Mouse (Mus musculus) ES-E14 (cell line): ENCODE measurements around the gene Bpifa5. TPM values are rescaled to one million over a fixed set of nuclear protein-coding genes. Genes with fewer than 3 reads are reported as not detected.

Experiments used
- DNase-seq: peaks from one replicate; pipeline ENCODE4 v3.0.0-alpha.2; 2013; ENCODE audit warnings: low read depth, low spot score
- H3K27ac ChIP-seq: 2 replicates; pipeline ENCODE4 v1.5.1; 2012; ENCODE audit warnings: low read depth, mild to moderate bottlenecking, low read length, moderate library complexity, mixed read lengths; ENCODE audit not compliant: poor library complexity, insufficient read depth, severe bottlenecking
- H3K36me3 ChIP-seq: 2 replicates; pipeline ENCODE4 v1.6.1; 2012; ENCODE audit warnings: mild to moderate bottlenecking, low read length, moderate library complexity, mixed read lengths; ENCODE audit not compliant: control insufficient read depth, poor library complexity, insufficient read depth, severe bottlenecking
- H3K4me1 ChIP-seq, 2 experiments: fragments of 150-350 bp in 1 of 2; sonication (generic) in 1 of 2; 2 replicates each; pipeline ENCODE4 v1.6.1; 2012; ENCODE audit warnings: low read length in 2 of 2, mild to moderate bottlenecking in 1 of 2, mixed read lengths in 1 of 2; ENCODE audit not compliant: control insufficient read depth in 2 of 2, insufficient read depth in 2 of 2, poor library complexity in 1 of 2
- H3K4me3 ChIP-seq, 2 experiments: fragments of 150-350 bp in 1 of 2; sonication (generic) in 1 of 2; 2 replicates each; pipeline ENCODE4 v1.5.1; 2012; ENCODE audit warnings: low read length in 2 of 2, low read depth in 1 of 2, mild to moderate bottlenecking in 1 of 2, mixed read lengths in 1 of 2; ENCODE audit not compliant: insufficient read depth in 1 of 2, poor library complexity in 1 of 2, severe bottlenecking in 1 of 2
- H3K9ac ChIP-seq: 2 replicates; pipeline ENCODE4 v1.6.1; 2012; ENCODE audit warnings: low read depth, mild to moderate bottlenecking, low read length, mixed read lengths; ENCODE audit not compliant: poor library complexity, insufficient read depth, severe bottlenecking
- H3K9me3 ChIP-seq: fragments of 150-350 bp; sonication (generic); 2 replicates; pipeline ENCODE4 v1.6.1; 2012; ENCODE audit warnings: low read depth, mild to moderate bottlenecking, low read length; ENCODE audit not compliant: control insufficient read depth, insufficient read depth
- CHD2 ChIP-seq: IDR thresholded peaks from 2 replicates; pipeline ENCODE4 v1.6.1; 2014; ENCODE audit warnings: mild to moderate bottlenecking, low read depth, low read length, inconsistent platforms
- HCFC1 ChIP-seq: IDR thresholded peaks from 2 replicates; pipeline ENCODE4 v1.6.1; 2012; ENCODE audit warnings: low read length, inconsistent platforms, borderline replicate concordance; ENCODE audit not compliant: insufficient read depth
- MAFK ChIP-seq: IDR thresholded peaks from 2 replicates; pipeline ENCODE4 v1.6.1; 2014; ENCODE audit warnings: mild to moderate bottlenecking, low read depth, low read length, inconsistent platforms; ENCODE audit not compliant: insufficient read depth
- ZC3H11A ChIP-seq: IDR thresholded peaks from 2 replicates; pipeline ENCODE4 v1.6.1; 2012; ENCODE audit warnings: low read depth, mild to moderate bottlenecking, inconsistent platforms, low read length, borderline replicate concordance
- ZNF384 ChIP-seq: IDR thresholded peaks from 2 replicates; pipeline ENCODE4 v1.6.1; 2012; ENCODE audit warnings: low read depth, low read length, inconsistent platforms
- in situ Hi-C, 2 experiments: fragments of 600-800 bp; cut with MboI; formaldehyde crosslinking; loops; one replicate each; pipeline ENCODE4 v1.15.1; 2025; ENCODE audit warnings: low sequenced_read_pairs in 2 of 2, inconsistent platforms in 1 of 2; ENCODE audit not compliant: unreplicated experiment in 2 of 2
- total RNA-seq: library from RNA; depleted of rRNA; stranded (reverse); fragments of 300-350 nt; gene quantifications from 2 replicates; pipeline ENCODE4 v1.2.3, GENCODE M21; 2012

The Bpifa5 gene
- total RNA-seq, 1 experiment, result not detected

DNA sequence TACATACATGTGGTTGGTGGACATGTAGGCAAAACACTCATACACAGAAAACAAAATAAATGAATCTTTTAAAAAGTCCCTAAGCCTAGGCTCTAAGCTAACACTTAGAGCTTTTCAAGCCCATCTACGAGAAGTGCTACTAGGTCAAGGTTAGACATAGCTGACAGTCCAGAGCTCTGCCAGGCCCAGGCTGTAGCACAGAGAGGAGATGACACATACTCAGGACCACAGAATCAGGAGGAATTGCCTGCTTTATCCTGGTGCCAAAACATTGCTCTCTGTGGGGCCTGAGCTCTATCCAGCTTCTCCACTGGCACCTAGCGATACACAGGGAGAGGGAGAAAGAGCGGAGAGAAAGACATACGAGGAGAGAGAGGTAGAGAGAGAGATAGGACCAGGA is 30.7 kb downstream of the Bpifa5 start:
- Histone ChIP-seq H3K4me1 (no peaks in the 10 kb centered on the region), H3K27ac (no peak overlapping the region), H3K9ac (no peak overlapping the region), H3K9me3 (no peaks in the 10 kb centered on the region), H3K36me3 (no peaks in the 10 kb centered on the region), H3K4me3 (no peak overlapping the region)
- TF ChIP-seq ZC3H11A (no peak), ZNF384 (no peak), CHD2 (no peak), HCFC1 (no peak), MAFK (no peak)
- DNase-seq, result no peak
- in situ Hi-C loops, result no loop called here

DNA sequence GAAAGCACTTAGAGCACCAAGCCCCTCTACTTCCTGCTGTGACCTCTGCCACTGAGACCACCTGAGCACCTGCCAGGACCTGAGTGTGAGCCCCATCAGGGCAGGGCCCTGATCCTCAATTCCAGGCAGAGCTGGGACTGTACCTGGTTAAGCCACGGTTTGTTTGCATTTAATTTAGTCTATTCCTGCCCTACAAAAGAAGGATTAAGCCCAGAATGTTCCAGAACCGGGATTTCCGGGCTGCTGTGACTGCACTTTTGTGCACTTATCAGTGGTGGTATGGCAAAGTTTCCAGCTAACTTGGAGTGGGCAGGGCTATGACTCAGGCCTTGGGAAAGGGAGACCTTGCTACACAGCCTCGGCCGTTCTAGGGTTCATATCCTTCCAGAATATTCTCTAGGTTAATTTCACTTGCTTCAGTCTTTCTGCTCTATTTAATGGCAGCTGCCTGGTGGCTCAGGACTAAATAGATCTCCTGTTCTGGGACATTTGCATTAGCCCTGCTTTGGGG is 31.6 kb downstream of the Bpifa5 start:
- Histone ChIP-seq H3K4me1 (no peaks in the 10 kb centered on the region), H3K9me3 (no peaks in the 10 kb centered on the region)

DNA sequence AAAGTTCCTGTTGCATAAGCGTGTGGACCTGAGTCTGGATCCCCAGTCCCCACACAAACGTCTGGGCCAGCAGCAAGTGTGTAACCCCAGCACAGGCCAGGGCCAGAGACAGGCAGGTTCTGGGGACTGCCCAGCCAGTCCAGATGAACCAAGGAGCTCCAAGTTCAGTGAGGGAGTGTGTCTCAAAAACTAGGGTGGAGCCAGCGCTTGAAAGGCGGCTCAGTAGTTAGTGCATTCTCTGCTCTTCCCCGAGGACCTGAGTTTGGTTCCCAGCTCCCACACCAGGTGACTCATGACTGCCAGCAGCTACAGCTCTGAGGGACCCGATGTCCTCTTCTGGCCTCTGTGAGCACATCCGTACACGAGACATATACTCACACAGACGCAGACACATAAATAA is 34.6 kb downstream of the Bpifa5 start:
- no peak overlapping the region for H3K4me3 ChIP-seq
- no peaks in the 10 kb centered on the region for H3K9me3 ChIP-seq
- no peak overlapping the region for H3K9ac ChIP-seq
- H3K27ac ChIP-seq, result no peak overlapping the region
- in situ Hi-C loops, result no loop called here
- no peaks in the 10 kb centered on the region for H3K36me3 ChIP-seq
- no peak for DNase-seq
- no peaks in the 10 kb centered on the region for H3K4me1 ChIP-seq
- no peak for TF ChIP-seq ZC3H11A
- TF ChIP-seq CHD2, result no peak
- TF ChIP-seq HCFC1, result no peak
- no peak for TF ChIP-seq MAFK
- no peak for TF ChIP-seq ZNF384

More for the DNA sequence above, 31.6 kb downstream of the Bpifa5 start:
- Histone ChIP-seq H3K36me3 (no peaks in the 10 kb centered on the region), H3K4me3 (no peak overlapping the region), H3K9ac (no peak overlapping the region), H3K27ac (no peak overlapping the region)
- in situ Hi-C loops, result no loop called here
- DNase-seq, result no peak
- no peak for TF ChIP-seq CHD2
- TF ChIP-seq HCFC1, result no peak
- TF ChIP-seq ZNF384, result no peak
- no peak for TF ChIP-seq MAFK
- TF ChIP-seq ZC3H11A, result no peak

DNA sequence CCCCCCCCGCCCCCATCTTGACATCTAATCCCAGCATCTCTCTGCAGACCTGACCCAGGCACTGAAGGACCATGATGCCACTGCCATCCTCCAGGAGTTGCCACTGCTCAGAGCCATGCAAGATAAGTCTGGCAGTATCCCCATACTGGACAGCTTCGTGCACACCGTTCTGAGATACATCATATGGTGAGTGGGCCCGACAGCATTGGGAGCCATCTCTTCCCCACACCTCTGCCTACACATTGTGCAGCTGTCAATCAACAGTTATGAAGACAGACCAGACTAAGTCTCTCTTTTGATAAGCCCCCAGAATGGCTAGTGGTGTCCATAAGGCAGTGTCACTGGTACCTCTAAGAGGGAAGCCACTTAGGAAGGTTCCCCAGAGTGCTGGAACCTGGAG is 42.2 kb downstream of the Bpifa5 start:
- no peak for TF ChIP-seq ZNF384
- no peak for TF ChIP-seq HCFC1
- no peak for TF ChIP-seq ZC3H11A
- no peak for TF ChIP-seq MAFK
- TF ChIP-seq CHD2, result no peak
- in situ Hi-C loops, result no loop called here
- Histone ChIP-seq H3K36me3 (no peaks in the 10 kb centered on the region), H3K9me3 (no peaks in the 10 kb centered on the region), H3K4me1 (no peaks in the 10 kb centered on the region), H3K4me3 (no peak overlapping the region), H3K27ac (no peak overlapping the region), H3K9ac (no peak overlapping the region)
- no peak for DNase-seq

DNA sequence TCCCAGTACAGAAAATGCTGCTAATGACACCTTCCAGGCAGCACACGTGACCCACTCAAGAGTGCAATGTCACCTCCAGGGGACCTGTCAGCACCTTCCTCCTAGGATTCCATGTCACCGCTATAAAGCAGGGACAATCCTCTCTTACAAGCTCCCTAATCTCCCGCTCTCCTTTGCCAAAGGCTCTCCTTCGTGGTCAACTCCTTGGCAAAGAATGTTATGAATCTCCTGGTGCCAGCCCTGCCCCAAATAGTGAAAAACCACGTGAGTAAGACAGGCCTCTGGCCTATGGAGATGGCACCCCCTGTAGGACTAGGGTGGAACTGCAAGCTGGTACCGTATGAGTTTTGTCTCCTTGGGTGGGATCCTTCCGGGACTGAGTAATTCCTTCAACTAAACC is 44.5 kb downstream of the Bpifa5 start:
- H3K27ac ChIP-seq, result no peak overlapping the region
- H3K4me3 ChIP-seq, result no peak overlapping the region
- TF ChIP-seq HCFC1, result no peak
- no peak; the same call in 1 of the 2 replicates for TF ChIP-seq ZC3H11A
- TF ChIP-seq CHD2, result no peak
- no peak for TF ChIP-seq MAFK
- no peak for TF ChIP-seq ZNF384
- in situ Hi-C loops, result no loop called here
- no peak overlapping the region for H3K9ac ChIP-seq
- H3K9me3 ChIP-seq, result no peaks in the 10 kb centered on the region
- peak; percentile 63 for DNase-seq
- H3K36me3 ChIP-seq, result no peaks in the 10 kb centered on the region
- no peaks in the 10 kb centered on the region for H3K4me1 ChIP-seq
